Mouse (Mus musculus) right cerebral cortex, adult 2 months (tissue): ENCODE data around the gene Npm3.

Experiments
- DNase-seq, 2 experiments: peaks; one replicate each; pipeline ENCODE4 v3.0.0; 2021 to 2022; ENCODE audit warnings: low spot score in 2 of 2

Npm3 gene

GRCm38 (mm10) chr19:45734191-45734590 lies 15.2 kb downstream of the Npm3 start:
- no peak for DNase-seq

- no peak for DNase-seq
Observed at GRCm38 (mm10) chr19:45733564-45733963, 15.8 kb downstream of the Npm3 start.

- DNase-seq: no peak
Observed at GRCm38 (mm10) chr19:45731658-45732057, 17.7 kb downstream of the Npm3 start.

GRCm38 (mm10) chr19:45730042-45730441 lies 19.3 kb downstream of the Npm3 start:
- no peak for DNase-seq

GRCm38 (mm10) chr19:45727231-45727630 lies 22.2 kb downstream of the Npm3 start:
- DNase-seq: no peak

- DNase-seq: no peak
Observed at GRCm38 (mm10) chr19:45725677-45726277, 23.6 kb downstream of the Npm3 start.

- no peak for DNase-seq
Observed at GRCm38 (mm10) chr19:45722188-45722587, 27.2 kb downstream of the Npm3 start.

GRCm38 (mm10) chr19:45718286-45718685 lies 31.1 kb downstream of the Npm3 start:
- DNase-seq: no peak

GRCm38 (mm10) chr19:45717493-45718220 lies 31.7 kb downstream of the Npm3 start:
- peak in 1 of 2 experiments; percentile 39 for DNase-seq

GRCm38 (mm10) chr19:45708704-45709103 lies 40.7 kb downstream of the Npm3 start:
- DNase-seq: no peak
